Mouse (Mus musculus): ENCODE data around the gene Ly6g6c.

- TF ChIP-seq POLR2A (IDR thresholded peaks at IDR 0.05; ENCODE audit: low read depth, low read length) (no peak), CTCF (IDR thresholded peaks at IDR 0.05; ENCODE audit: extremely low read depth, insufficient read length, insufficient replicate concordance, low read depth, low read length) (no peak)
Observed at GRCm38 (mm10) chr17:35085208-35085865, 20.1 kb downstream of the Ly6g6c start, which contains the start of gene Ly6g6f.
